Mouse (Mus musculus): ENCODE results near the gene Tbc1d9b. TPM values are rescaled to one million over a fixed set of nuclear protein-coding genes. Genes with fewer than 3 reads are reported as not detected.
"Not testable (repeated sequence)": the region's sequence is repeated elsewhere in the genome, so short reads cannot be mapped to it uniquely, and the experiment has no call there.

The Tbc1d9b gene
- total RNA-seq (2015; ENCODE audit: low replicate concordance): 6.1 and 12.5 TPM in 2 replicates
- 15.9 and 30.5 TPM in 2 replicates for total RNA-seq (2017; ENCODE audit: low replicate concordance)

- ATAC-seq (replicated peaks; ENCODE audit: low FRiP score, poor library complexity, severe bottlenecking): peak; percentile 88
These were observed at the start of gene Tbc1d9b for GRCm38 (mm10) chr11:50130811-50131766. Gene Tbc1d9b, plus strand, starts transcription at chr11:50131396.

- ATAC-seq (replicated peaks; ENCODE audit: low FRiP score, poor library complexity, severe bottlenecking): no peak
These were observed 45.0 kb upstream of the Tbc1d9b start for GRCm38 (mm10) chr11:50086211-50086610.

- ATAC-seq (replicated peaks; ENCODE audit: low FRiP score, poor library complexity, severe bottlenecking): no peak
These were observed 41.4 kb upstream of the Tbc1d9b start for GRCm38 (mm10) chr11:50089840-50090239.

GRCm38 (mm10) chr11:50090982-50091675 lies 40.1 kb upstream of the Tbc1d9b start:
- no peak for ATAC-seq (replicated peaks; ENCODE audit: low FRiP score, poor library complexity, severe bottlenecking)

GRCm38 (mm10) chr11:50091681-50092080 lies 39.5 kb upstream of the Tbc1d9b start:
- no peak for ATAC-seq (replicated peaks; ENCODE audit: low FRiP score, poor library complexity, severe bottlenecking)

- no peak for ATAC-seq (replicated peaks; ENCODE audit: low FRiP score, poor library complexity, severe bottlenecking)
These were observed 35.5 kb upstream of the Tbc1d9b start for GRCm38 (mm10) chr11:50095661-50096060.

GRCm38 (mm10) chr11:50097091-50097490 lies 34.1 kb upstream of the Tbc1d9b start:
- ATAC-seq (replicated peaks; ENCODE audit: low FRiP score, poor library complexity, severe bottlenecking): no peak

GRCm38 (mm10) chr11:50098961-50099481 lies 32.2 kb upstream of the Tbc1d9b start:
- ATAC-seq (replicated peaks; ENCODE audit: low FRiP score, poor library complexity, severe bottlenecking): no peak

- ATAC-seq (replicated peaks; ENCODE audit: low FRiP score, poor library complexity, severe bottlenecking): no peak
These were observed 31.5 kb upstream of the Tbc1d9b start for GRCm38 (mm10) chr11:50099692-50100091.

- ATAC-seq (replicated peaks; ENCODE audit: low FRiP score, poor library complexity, severe bottlenecking): no peak
These were observed 30.5 kb upstream of the Tbc1d9b start for GRCm38 (mm10) chr11:50100548-50101307.

- not testable (repeated sequence) for ATAC-seq (replicated peaks; ENCODE audit: low FRiP score, poor library complexity, severe bottlenecking)
These were observed 29.2 kb upstream of the Tbc1d9b start for GRCm38 (mm10) chr11:50101962-50102361.

GRCm38 (mm10) chr11:50104016-50104415 lies 27.2 kb upstream of the Tbc1d9b start:
- ATAC-seq (replicated peaks; ENCODE audit: low FRiP score, poor library complexity, severe bottlenecking): no peak

- ATAC-seq (replicated peaks; ENCODE audit: low FRiP score, poor library complexity, severe bottlenecking): no peak
These were observed 26.0 kb upstream of the Tbc1d9b start for GRCm38 (mm10) chr11:50105237-50105636.

- ATAC-seq (replicated peaks; ENCODE audit: low FRiP score, poor library complexity, severe bottlenecking): 0 out of 2 replicates have a peak, but pooled peaks have one; percentile 53
These were observed 25.2 kb upstream of the Tbc1d9b start for GRCm38 (mm10) chr11:50106024-50106423.

GRCm38 (mm10) chr11:50108823-50109244 lies 22.4 kb upstream of the Tbc1d9b start:
- no peak for ATAC-seq (replicated peaks; ENCODE audit: low FRiP score, poor library complexity, severe bottlenecking)

GRCm38 (mm10) chr11:50114329-50114728 lies 16.9 kb upstream of the Tbc1d9b start:
- ATAC-seq (replicated peaks; ENCODE audit: low FRiP score, poor library complexity, severe bottlenecking): peak; percentile 91

GRCm38 (mm10) chr11:50122631-50123081 lies 8.5 kb upstream of the Tbc1d9b start:
- ATAC-seq (replicated peaks; ENCODE audit: low FRiP score, poor library complexity, severe bottlenecking): no peak

- ATAC-seq (replicated peaks; ENCODE audit: low FRiP score, poor library complexity, severe bottlenecking): no peak
These were observed 3.4 kb upstream of the Tbc1d9b start for GRCm38 (mm10) chr11:50127781-50128180.

GRCm38 (mm10) chr11:50131801-50132201 lies 605 bp downstream of the Tbc1d9b start:
- ATAC-seq (replicated peaks; ENCODE audit: low FRiP score, poor library complexity, severe bottlenecking): no peak; the same call in 1 of the 2 replicates

Data from erythroblast, adult 5-6 weeks (primary cell).